Mouse (Mus musculus): ENCODE measurements around the gene Bpgm. TPM values are rescaled to one million over a fixed set of nuclear protein-coding genes. Genes with fewer than 3 reads are reported as not detected.
A peak's percentile ranks its signal among the peaks of the same experiment; 100 is the strongest.

Bpgm gene
- polyA plus RNA-seq, 1 experiment from 2014 or later = 47.8 TPM

DNA sequence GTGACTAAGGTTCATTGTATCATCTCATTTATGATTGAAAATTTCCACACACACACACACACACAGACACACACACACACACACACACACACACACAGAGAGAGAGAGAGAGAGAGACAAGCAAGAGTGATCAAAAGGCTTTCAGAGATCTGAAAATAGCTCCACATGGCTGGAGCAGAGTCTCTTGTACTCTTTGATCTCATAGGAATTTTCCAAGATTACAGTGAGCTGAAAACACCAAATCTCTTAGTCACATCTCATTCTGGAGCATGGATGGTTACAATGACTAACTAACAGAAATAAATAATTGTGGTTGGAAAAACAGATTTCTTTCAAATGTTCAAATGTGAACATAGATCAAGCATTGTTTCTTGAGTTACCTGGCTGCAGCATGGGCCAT lies 16.6 kb upstream of the Bpgm start:
- Histone ChIP-seq H3K4me3 (ENCODE audit: low read depth, low read length) (no peak overlapping the region), H3K27ac (replicated peaks; ENCODE audit: low read depth, low read length) (no peak overlapping the region), H3K36me3 (replicated peaks; ENCODE audit: control insufficient read depth, insufficient read depth, low read depth, low read length) (no peaks in the 10 kb centered on the region), H3K27me3 (ENCODE audit: control insufficient read depth, insufficient read depth, low read length) (no peaks in the 10 kb centered on the region), H3K4me1 (ENCODE audit: control insufficient read depth, insufficient read depth, low read length) (no peaks in the 10 kb centered on the region), H3K4me2 (ENCODE audit: low read depth, low read length) (no peak overlapping the region), H3K9me3 (replicated peaks; ENCODE audit: control insufficient read depth, low read length) (no peaks in the 10 kb centered on the region), H3K9ac (replicated peaks; ENCODE audit: low read length) (no peak overlapping the region)
- ATAC-seq (replicated peaks; ENCODE audit: insufficient number of reproducible peaks, low FRiP score, low TSS enrichment, low read depth) = no peak
- DNase-seq (ENCODE audit: low spot score) = no peak

DNA sequence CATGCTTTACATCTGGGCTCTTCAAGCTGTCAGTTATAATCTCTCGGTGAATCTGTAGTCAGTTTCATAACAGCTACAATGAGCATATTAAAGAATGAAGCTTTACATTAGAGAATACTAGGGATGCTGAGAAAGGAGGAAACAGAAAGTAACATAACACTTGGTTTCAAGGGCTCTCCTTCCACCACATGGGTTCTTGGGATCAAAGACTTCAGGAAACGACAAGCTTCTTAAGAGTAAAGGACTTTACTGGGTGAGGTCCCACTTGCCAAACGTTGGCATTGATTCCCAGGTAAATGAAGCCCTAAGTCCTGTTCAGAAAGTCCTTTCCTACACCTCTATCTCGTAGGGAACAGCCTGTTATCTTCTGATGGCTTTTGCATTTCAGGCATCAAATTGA lies 15.4 kb upstream of the Bpgm start:
- no peaks in the 10 kb centered on the region for H3K27me3 ChIP-seq (ENCODE audit: control insufficient read depth, insufficient read depth, low read length)
- 61% methylated on average over 4 of the region's 4 CpGs for WGBS
- no peak overlapping the region for H3K4me3 ChIP-seq (ENCODE audit: low read depth, low read length)
- no peak overlapping the region for H3K9ac ChIP-seq (replicated peaks; ENCODE audit: low read length)
- no peak for ATAC-seq (replicated peaks; ENCODE audit: insufficient number of reproducible peaks, low FRiP score, low TSS enrichment, low read depth)
- H3K9me3 ChIP-seq (replicated peaks; ENCODE audit: control insufficient read depth, low read length) = no peaks in the 10 kb centered on the region
- no peak overlapping the region for H3K4me2 ChIP-seq (ENCODE audit: low read depth, low read length)
- H3K27ac ChIP-seq (replicated peaks; ENCODE audit: low read depth, low read length) = no peak overlapping the region
- DNase-seq (ENCODE audit: low spot score) = no peak
- H3K4me1 ChIP-seq (ENCODE audit: control insufficient read depth, insufficient read depth, low read length) = no peaks in the 10 kb centered on the region
- no peaks in the 10 kb centered on the region for H3K36me3 ChIP-seq (replicated peaks; ENCODE audit: control insufficient read depth, insufficient read depth, low read depth, low read length)

DNA sequence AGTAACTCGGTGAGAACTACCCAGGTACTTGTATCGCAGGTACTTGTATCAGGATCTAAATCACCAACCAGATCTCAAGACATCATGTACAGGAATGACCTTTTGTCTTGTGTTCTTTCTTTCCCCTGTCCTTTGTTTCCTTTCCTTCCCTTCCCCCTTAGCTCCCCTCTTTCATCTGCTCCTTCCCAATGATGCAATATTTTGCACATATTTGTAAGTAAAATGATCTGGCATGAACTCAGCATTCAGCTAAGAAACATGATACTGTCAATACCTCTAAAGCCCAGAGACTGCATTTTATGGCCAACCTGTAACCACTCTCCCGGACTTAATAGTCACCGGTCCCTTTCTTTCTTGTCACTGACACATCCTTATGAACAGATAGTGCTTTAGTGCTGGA lies 12.4 kb upstream of the Bpgm start:
- ATAC-seq (replicated peaks; ENCODE audit: insufficient number of reproducible peaks, low FRiP score, low TSS enrichment, low read depth) (no peak), DNase-seq (ENCODE audit: low spot score) (no peak)
- Histone ChIP-seq H3K9ac (replicated peaks; ENCODE audit: low read length) (no peak overlapping the region), H3K36me3 (replicated peaks; ENCODE audit: control insufficient read depth, insufficient read depth, low read depth, low read length) (no peaks in the 10 kb centered on the region), H3K27ac (replicated peaks; ENCODE audit: low read depth, low read length) (no peak overlapping the region), H3K4me2 (ENCODE audit: low read depth, low read length) (no peak overlapping the region), H3K9me3 (replicated peaks; ENCODE audit: control insufficient read depth, low read length) (no peaks in the 10 kb centered on the region), H3K4me1 (ENCODE audit: control insufficient read depth, insufficient read depth, low read length) (no peaks in the 10 kb centered on the region), H3K4me3 (ENCODE audit: low read depth, low read length) (no peak overlapping the region), H3K27me3 (ENCODE audit: control insufficient read depth, insufficient read depth, low read length) (no peaks in the 10 kb centered on the region)
- WGBS = 85% methylated on average over 4 of the region's 4 CpGs

DNA sequence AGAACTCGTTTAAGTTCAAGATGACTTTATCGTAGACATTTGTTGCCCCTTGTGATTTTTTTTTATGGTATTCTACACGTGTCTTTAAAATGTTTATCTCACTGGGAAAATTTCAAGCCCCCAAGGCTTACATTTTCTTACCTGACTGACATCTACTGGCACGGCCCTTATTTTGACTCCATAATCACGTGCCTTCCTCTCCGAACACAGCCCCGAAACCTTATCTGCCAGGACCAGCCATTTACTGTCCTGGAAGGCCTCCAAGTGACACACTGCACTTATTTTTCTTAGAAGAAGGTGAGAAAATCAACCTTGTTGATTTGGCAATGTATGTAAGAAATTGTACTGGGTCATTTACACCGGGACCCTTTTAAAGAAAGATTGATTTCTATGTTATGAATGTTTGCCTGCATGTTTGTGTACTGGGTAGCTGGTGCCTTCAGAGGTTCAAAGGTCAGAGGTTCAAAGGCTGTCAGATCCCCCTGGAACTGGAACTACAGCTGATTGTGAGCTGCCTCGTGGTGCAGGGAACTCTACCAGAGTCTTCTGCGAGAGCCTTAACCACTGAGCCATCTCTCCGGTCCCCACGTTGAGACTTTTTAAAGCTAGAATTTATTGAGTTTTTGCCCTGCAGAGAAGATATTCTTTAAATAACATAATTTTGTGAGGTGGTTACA lies 4.4 kb upstream of the Bpgm start:
- no peaks in the 10 kb centered on the region; the same call in 1 of the 2 replicates for H3K4me1 ChIP-seq (ENCODE audit: control insufficient read depth, insufficient read depth, low read length)
- no peak overlapping the region for H3K4me2 ChIP-seq (ENCODE audit: low read depth, low read length)
- H3K9me3 ChIP-seq (replicated peaks; ENCODE audit: control insufficient read depth, low read length) = no peaks in the 10 kb centered on the region
- DNase-seq (ENCODE audit: low spot score) = no peak
- WGBS = 74% methylated on average over 12 of the region's 12 CpGs
- H3K36me3 ChIP-seq (replicated peaks; ENCODE audit: control insufficient read depth, insufficient read depth, low read depth, low read length) = no peaks in the 10 kb centered on the region
- no peak overlapping the region for H3K27ac ChIP-seq (replicated peaks; ENCODE audit: low read depth, low read length)
- no peaks in the 10 kb centered on the region for H3K27me3 ChIP-seq (ENCODE audit: control insufficient read depth, insufficient read depth, low read length)
- H3K9ac ChIP-seq (replicated peaks; ENCODE audit: low read length) = no peak overlapping the region
- no peak for ATAC-seq (replicated peaks; ENCODE audit: insufficient number of reproducible peaks, low FRiP score, low TSS enrichment, low read depth)
- H3K4me3 ChIP-seq (ENCODE audit: low read depth, low read length) = no peak overlapping the region

DNA sequence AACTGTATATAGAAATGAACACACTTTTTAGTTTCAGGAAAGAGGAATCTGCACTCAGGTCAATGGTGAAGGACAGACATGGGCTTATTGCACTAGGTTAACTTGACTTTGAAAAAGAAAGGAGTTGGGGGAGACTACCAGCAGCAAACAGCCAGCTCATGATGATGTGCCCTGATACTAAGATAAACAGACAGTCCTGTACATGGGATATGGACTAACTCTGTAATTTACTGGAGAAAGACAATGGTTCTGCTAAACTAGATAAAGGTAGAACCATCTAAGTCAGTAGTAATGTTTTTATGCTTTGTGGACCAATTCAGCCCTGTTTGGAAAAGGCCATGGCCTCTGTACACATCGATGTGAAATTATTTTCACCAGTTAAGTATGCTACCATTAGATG lies 2.7 kb upstream of the Bpgm start:
- Histone ChIP-seq H3K36me3 (replicated peaks; ENCODE audit: control insufficient read depth, insufficient read depth, low read depth, low read length) (no peaks in the 10 kb centered on the region), H3K4me3 (ENCODE audit: low read depth, low read length) (no peak overlapping the region), H3K27ac (replicated peaks; ENCODE audit: low read depth, low read length) (no peak overlapping the region), H3K27me3 (ENCODE audit: control insufficient read depth, insufficient read depth, low read length) (no peaks in the 10 kb centered on the region), H3K4me1 (ENCODE audit: control insufficient read depth, insufficient read depth, low read length) (no peaks in the 10 kb centered on the region; the same call in 1 of the 2 replicates), H3K9ac (replicated peaks; ENCODE audit: low read length) (no peak overlapping the region), H3K9me3 (replicated peaks; ENCODE audit: control insufficient read depth, low read length) (no peaks in the 10 kb centered on the region), H3K4me2 (ENCODE audit: low read depth, low read length) (no peak overlapping the region)
- WGBS = 84% methylated on average over 1 of the region's 1 CpGs
- ATAC-seq (replicated peaks; ENCODE audit: insufficient number of reproducible peaks, low FRiP score, low TSS enrichment, low read depth) (no peak), DNase-seq (ENCODE audit: low spot score) (no peak)

DNA sequence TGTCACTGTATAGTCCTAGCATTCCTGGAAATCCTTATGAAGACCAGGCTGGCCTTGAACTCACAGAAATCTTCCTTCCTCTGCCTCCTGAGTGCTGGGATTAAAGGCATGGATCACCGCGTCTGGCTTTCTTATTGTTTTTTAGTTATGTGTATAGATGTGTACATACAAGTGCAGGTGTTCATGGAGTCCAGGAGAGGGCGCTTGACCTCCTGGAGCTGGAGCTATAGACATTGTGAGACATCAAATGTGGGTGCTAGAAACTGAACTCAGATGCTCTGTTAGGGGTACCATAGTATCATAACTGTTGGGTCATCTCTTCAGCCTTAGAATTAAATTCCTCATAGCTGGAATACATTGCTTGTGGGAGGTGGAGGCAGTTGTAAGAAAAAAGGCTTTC lies 2.0 kb upstream of the Bpgm start:
- no peaks in the 10 kb centered on the region for H3K9me3 ChIP-seq (replicated peaks; ENCODE audit: control insufficient read depth, low read length)
- H3K36me3 ChIP-seq (replicated peaks; ENCODE audit: control insufficient read depth, insufficient read depth, low read depth, low read length) = no peaks in the 10 kb centered on the region
- no peak overlapping the region for H3K4me2 ChIP-seq (ENCODE audit: low read depth, low read length)
- H3K4me3 ChIP-seq (ENCODE audit: low read depth, low read length) = no peak overlapping the region
- H3K9ac ChIP-seq (replicated peaks; ENCODE audit: low read length) = no peak overlapping the region
- H3K27me3 ChIP-seq (ENCODE audit: control insufficient read depth, insufficient read depth, low read length) = no peaks in the 10 kb centered on the region
- ATAC-seq (replicated peaks; ENCODE audit: insufficient number of reproducible peaks, low FRiP score, low TSS enrichment, low read depth) = no peak
- 56% methylated on average over 3 of the region's 3 CpGs for WGBS
- H3K4me1 ChIP-seq (ENCODE audit: control insufficient read depth, insufficient read depth, low read length) = no peaks in the 10 kb centered on the region; the same call in 1 of the 2 replicates
- DNase-seq (ENCODE audit: low spot score) = no peak
- H3K27ac ChIP-seq (replicated peaks; ENCODE audit: low read depth, low read length) = no peak overlapping the region

DNA sequence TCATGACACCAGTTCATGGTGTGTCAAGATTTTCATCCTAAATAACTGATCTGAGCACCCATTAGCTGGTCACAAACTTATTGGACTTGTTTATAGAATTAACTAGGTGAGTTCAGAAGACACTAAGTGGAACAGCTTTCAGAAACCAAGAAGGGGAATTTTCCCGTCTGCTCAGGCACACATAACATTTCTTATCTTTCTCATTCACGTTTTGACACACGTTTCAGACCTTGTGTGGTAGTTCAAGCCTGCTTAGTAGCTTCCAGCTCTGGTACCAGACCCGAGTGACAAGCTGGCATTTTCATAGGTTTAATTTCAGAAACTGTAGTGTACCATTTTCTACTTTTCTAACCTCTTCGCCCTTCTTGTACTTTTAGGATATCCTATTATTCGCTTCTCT lies 616 bp upstream of the Bpgm start:
- Histone ChIP-seq H3K9ac (replicated peaks; ENCODE audit: low read length) (peak overlapping the region; percentile 65), H3K9me3 (replicated peaks; ENCODE audit: control insufficient read depth, low read length) (no peaks in the 10 kb centered on the region)

DNA sequence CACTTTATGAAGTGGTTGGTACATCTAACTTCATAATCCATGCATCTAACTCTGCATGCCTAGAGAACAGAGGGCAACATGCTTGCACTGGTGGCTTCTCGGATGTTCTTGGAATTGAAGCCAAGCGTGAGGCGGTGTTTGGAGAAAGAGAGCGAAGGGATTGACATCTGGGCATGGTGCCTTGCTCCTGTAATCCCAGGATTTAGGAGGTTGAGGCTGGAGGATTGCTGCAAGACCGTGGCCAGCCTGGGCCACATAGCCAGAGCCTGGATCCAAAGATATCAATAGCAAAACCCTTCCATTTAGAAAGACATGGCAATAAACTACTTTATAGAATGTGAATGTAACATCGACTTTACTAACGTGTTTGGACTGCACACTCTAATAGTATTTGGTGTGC lies 2.0 kb downstream of the Bpgm start:
- H3K9ac ChIP-seq (replicated peaks; ENCODE audit: low read length) = no peak overlapping the region
- no peaks in the 10 kb centered on the region for H3K27me3 ChIP-seq (ENCODE audit: control insufficient read depth, insufficient read depth, low read length)
- no peak for ATAC-seq (replicated peaks; ENCODE audit: insufficient number of reproducible peaks, low FRiP score, low TSS enrichment, low read depth)
- no peaks in the 10 kb centered on the region for H3K36me3 ChIP-seq (replicated peaks; ENCODE audit: control insufficient read depth, insufficient read depth, low read depth, low read length)
- no peaks in the 10 kb centered on the region for H3K9me3 ChIP-seq (replicated peaks; ENCODE audit: control insufficient read depth, low read length)
- no peak overlapping the region for H3K4me3 ChIP-seq (ENCODE audit: low read depth, low read length)
- H3K4me1 ChIP-seq (ENCODE audit: control insufficient read depth, insufficient read depth, low read length) = no peaks in the 10 kb centered on the region; the same call in 1 of the 2 replicates
- H3K4me2 ChIP-seq (ENCODE audit: low read depth, low read length) = no peak overlapping the region
- no peak for DNase-seq (ENCODE audit: low spot score)
- no peak overlapping the region for H3K27ac ChIP-seq (replicated peaks; ENCODE audit: low read depth, low read length)
- WGBS = 83% methylated on average over 7 of the region's 7 CpGs

More for the DNA sequence above, 616 bp upstream of the Bpgm start:
- DNase-seq (ENCODE audit: low spot score) (no peak), ATAC-seq (replicated peaks; ENCODE audit: insufficient number of reproducible peaks, low FRiP score, low TSS enrichment, low read depth) (no peak)
- Histone ChIP-seq H3K27ac (replicated peaks; ENCODE audit: low read depth, low read length) (no peak overlapping the region), H3K4me2 (ENCODE audit: low read depth, low read length) (peak overlapping the region; percentile 29; the same call in 1 of the 2 replicates), H3K27me3 (ENCODE audit: control insufficient read depth, insufficient read depth, low read length) (no peaks in the 10 kb centered on the region), H3K4me1 (ENCODE audit: control insufficient read depth, insufficient read depth, low read length) (no peaks in the 10 kb centered on the region; the same call in 1 of the 2 replicates), H3K36me3 (replicated peaks; ENCODE audit: control insufficient read depth, insufficient read depth, low read depth, low read length) (no peaks in the 10 kb centered on the region), H3K4me3 (ENCODE audit: low read depth, low read length) (peak overlapping the region; percentile 57)
- WGBS = 27% methylated on average over 6 of the region's 6 CpGs

Data from embryonic facial prominence, embryonic 11.5 days (tissue).